Mouse (Mus musculus) heart, postnatal 25 days (tissue): ENCODE data around the gene Trappc10. TPM values are rescaled to one million over a fixed set of nuclear protein-coding genes. Genes with fewer than 3 reads are reported as not detected.

ENCODE experiments used
- DNase-seq: peaks from one replicate; pipeline ENCODE4 v3.0.0; 2022; ENCODE audit warnings: low spot score
- intact Hi-C: fragments of 180-260 bp; cut with DNase I; formaldehyde crosslinking; loops from one replicate; pipeline ENCODE4 v1.15.1; 2025
- total RNA-seq, 2 experiments: library from RNA; stranded (reverse); gene quantifications; 2 replicates each; pipeline ENCODE4 v1.2.3; 2021

The Trappc10 gene
- total RNA-seq, 2 experiments from 2014 or later = 40.2 to 44.4 TPM

- intact Hi-C loops = no loop called here
- no peak for DNase-seq
Measured at GRCm38 (mm10) chr10:78138812-78139523, 105.5 kb downstream of the Trappc10 start.

- intact Hi-C loops = no loop called here
- no peak for DNase-seq
Measured at GRCm38 (mm10) chr10:78137191-78137590, 107.2 kb downstream of the Trappc10 start.

Other genes with a start within 250 kb of the Trappc10 start
- gene Pfkl, start 234.6 kb downstream of the Trappc10 start, total RNA-seq = 100 to 1,000 TPM; 106 to 115 TPM
- gene Dnmt3l, start 202.7 kb downstream of the Trappc10 start, total RNA-seq = under 1 TPM in 1 of 2 experiments, not detected in 1; 0.22 TPM
- gene Aire, start 201.0 kb downstream of the Trappc10 start, total RNA-seq = not detected
- 1 to 10 TPM; 4.2 to 7.2 TPM for gene Icosl, start 175.3 kb downstream of the Trappc10 start, total RNA-seq
- gene D10Jhu81e, start 74.9 kb downstream of the Trappc10 start, total RNA-seq = 100 to 1,000 TPM; 500 to 510 TPM
- 1 to 10 TPM; 8.4 to 9.3 TPM for gene Pwp2, start 59.5 kb downstream of the Trappc10 start, total RNA-seq
- 100 to 1,000 TPM; 204 to 227 TPM for gene Agpat3, start 107.8 kb upstream of the Trappc10 start, total RNA-seq
- 100 to 1,000 TPM in 1 of 2 experiments, 10 to 100 TPM in 1; 92.7 to 102 TPM for gene Rrp1, start 168.4 kb upstream of the Trappc10 start, total RNA-seq
- gene Cstb, start 181.0 kb upstream of the Trappc10 start, total RNA-seq = 10 to 100 TPM; 23.7 to 28.4 TPM
- gene Pdxk, start 220.3 kb upstream of the Trappc10 start, total RNA-seq = 10 to 100 TPM in 1 of 2 experiments, 1 to 10 TPM in 1; 9.3 to 12.0 TPM